Comparison of ENCODE assay signal across 8 mouse cellular contexts in genomic region chr14:40894576-40895247, GRCm38 (mm10). TPM values are rescaled to one million over a fixed set of nuclear protein-coding genes. Genes with fewer than 3 reads are reported as not detected.
A peak's percentile ranks its signal among the peaks of the same experiment; 100 is the strongest.
DNase-seq lines count a peak whose midpoint lies in the region; ATAC-seq and TF ChIP-seq lines count a peak whose summit lies in the region.

No protein-coding gene starts in this region.

- H3K4me1 ChIP-seq in hindbrain, embryonic 16.5 days (ENCODE audit: control insufficient read depth, insufficient read depth, low read depth, low read length), result peaks cover 3% of the 10 kb centered on the region; the same call in 1 of the 2 replicates

- ATAC-seq in hindbrain, embryonic 16.5 days, result peak; percentile 92

- peak overlapping the region; percentile 43 for H3K4me3 ChIP-seq in gastrocnemius, adult 2 months
- H3K4me3 ChIP-seq in hindbrain, embryonic 16.5 days (ENCODE audit: low read length), result peak overlapping the region; percentile 29

- DNase-seq in ZHBTc4 (ENCODE audit: low read depth, low spot score), result peak; percentile 95
- DNase-seq in cerebellum, postnatal 4 days (ENCODE audit: low spot score in 2 of 2), result peak; percentile 66 to 83
- peak; percentile 88 for DNase-seq in gastrocnemius, adult 2 months
- DNase-seq in left cerebral cortex, adult 18-20 months (ENCODE audit: low spot score in 2 of 2), result peak; percentile 87 to 89
- peak; percentile 83 to 86 for DNase-seq in lung, postnatal 4 days
- DNase-seq in right cerebral cortex, adult 18-20 months, result peak; percentile 83
- DNase-seq in urinary bladder, adult 2 months (ENCODE audit: low spot score), result peak; percentile 68

- H3K9me3 ChIP-seq in hindbrain, embryonic 16.5 days (ENCODE audit: control insufficient read depth, low read length), result no peaks in the 10 kb centered on the region

- H3K9ac ChIP-seq in hindbrain, embryonic 16.5 days (ENCODE audit: low read depth, low read length), result peak overlapping the region; percentile 54

- TF ChIP-seq CTCF in gastrocnemius, adult 2 months (IDR thresholded peaks at IDR 0.05), result peak; percentile 97

- peak overlapping the region; percentile 61 for H3K4me2 ChIP-seq in hindbrain, embryonic 16.5 days (ENCODE audit: low read length)

- intact Hi-C loops in gastrocnemius, adult 2 months (cut with DNase I), result no loop called here

- 10% methylated on average over 23 of the region's 23 CpGs for WGBS in hindbrain, embryonic 16.5 days

- no peak overlapping the region for H3K27ac ChIP-seq in gastrocnemius, adult 2 months
- no peak overlapping the region for H3K27ac ChIP-seq in hindbrain, embryonic 16.5 days (ENCODE audit: low read depth, low read length)

- H3K27me3 ChIP-seq in hindbrain, embryonic 16.5 days (replicated peaks; ENCODE audit: control insufficient read depth, insufficient read depth, low read length), result no peaks in the 10 kb centered on the region

- no peaks in the 10 kb centered on the region for H3K36me3 ChIP-seq in hindbrain, embryonic 16.5 days (ENCODE audit: control insufficient read depth, insufficient read depth, low read length)

RNA-seq across cellular contexts. Expression of gene Sh2d4b, which starts 1.6 kb away (rescaled TPM):
- total RNA-seq in gastrocnemius, adult 2 months (2021), result under 1 TPM; 0.20 to 0.41 TPM
- 0.54 and 0.69 TPM in 2 replicates for polyA plus RNA-seq in hindbrain, embryonic 16.5 days (2015; fragmentation: Nextera tagmentation; extraction: Ambion mirVana)
- 1 to 10 TPM; 3.1 to 4.4 TPM for total RNA-seq in left cerebral cortex, adult 18-20 months (2021)
- 0.32 and 0.44 TPM in 2 replicates for polyA plus RNA-seq in urinary bladder, adult 2 months (2012; rRNA removed)
